Mouse (Mus musculus) R1 (cell line): ENCODE results near the gene Gm11639.

Source experiments
- DNase-seq: peaks from one replicate; pipeline ENCODE4 v3.0.0-alpha.2; 2018; ENCODE audit warnings: low read depth, low spot score

The Gm11639 gene

GRCm38 (mm10) chr11:104704097-104704496 lies 18.6 kb downstream of the Gm11639 start:
- DNase-seq = no peak

GRCm38 (mm10) chr11:104707084-104707483 lies 21.6 kb downstream of the Gm11639 start:
- DNase-seq = peak; percentile 53

GRCm38 (mm10) chr11:104744995-104745568 lies 59.6 kb downstream of the Gm11639 start:
- DNase-seq = no peak

- peak; percentile 14 for DNase-seq
Measured at GRCm38 (mm10) chr11:104765762-104766161, 80.3 kb downstream of the Gm11639 start.

GRCm38 (mm10) chr11:104767068-104767467 lies 81.6 kb downstream of the Gm11639 start:
- no peak for DNase-seq

- peak; percentile 53 for DNase-seq
Measured at GRCm38 (mm10) chr11:104768072-104768471, 82.6 kb downstream of the Gm11639 start.

- DNase-seq = no peak
Measured at GRCm38 (mm10) chr11:104778796-104779195, 93.3 kb downstream of the Gm11639 start.

GRCm38 (mm10) chr11:104944723-104945122 lies 259.2 kb downstream of the Gm11639 start:
- peak; percentile 83 for DNase-seq

GRCm38 (mm10) chr11:104952349-104952748 lies 266.8 kb downstream of the Gm11639 start:
- DNase-seq = no peak

- DNase-seq = no peak
Measured at GRCm38 (mm10) chr11:104967862-104968261, 282.4 kb downstream of the Gm11639 start.

GRCm38 (mm10) chr11:104968388-104968787 lies 282.9 kb downstream of the Gm11639 start:
- DNase-seq = no peak

- peak; percentile 65 for DNase-seq
Measured at GRCm38 (mm10) chr11:104971322-104971721, 285.8 kb downstream of the Gm11639 start.

GRCm38 (mm10) chr11:104972480-104972879 lies 287.0 kb downstream of the Gm11639 start:
- no peak for DNase-seq

GRCm38 (mm10) chr11:104977976-104978375 lies 292.5 kb downstream of the Gm11639 start:
- DNase-seq = peak; percentile 97

GRCm38 (mm10) chr11:104981342-104982055 lies 296.0 kb downstream of the Gm11639 start:
- no peak for DNase-seq

GRCm38 (mm10) chr11:105009232-105009631 lies 323.7 kb downstream of the Gm11639 start:
- DNase-seq = no peak

- peak; percentile 89 for DNase-seq
Measured at GRCm38 (mm10) chr11:105021071-105021470, 335.6 kb downstream of the Gm11639 start.

GRCm38 (mm10) chr11:105028744-105029348 lies 343.3 kb downstream of the Gm11639 start:
- no peak for DNase-seq

GRCm38 (mm10) chr11:105029525-105029924 lies 344.0 kb downstream of the Gm11639 start:
- DNase-seq = no peak

GRCm38 (mm10) chr11:105030229-105030628 lies 344.7 kb downstream of the Gm11639 start:
- DNase-seq = no peak

GRCm38 (mm10) chr11:105031103-105031502 lies 345.6 kb downstream of the Gm11639 start:
- no peak for DNase-seq

GRCm38 (mm10) chr11:105035081-105035480 lies 349.6 kb downstream of the Gm11639 start:
- DNase-seq = no peak

- no peak for DNase-seq
Measured at GRCm38 (mm10) chr11:105063292-105063691, 377.8 kb downstream of the Gm11639 start, which contains the start of gene Efcab3. Gene Efcab3 (plus strand): TSS chr11:105063592.
